Mouse (Mus musculus) retina, adult 2 months (tissue): ENCODE measurements at regions not wholly inside any gene's neighbourhood (a gene's known extent, or its start where the extent isn't known, plus 50 kb on each side); places are given as distances from the start of the nearest gene placed in this dataset.
A peak's percentile ranks its signal among the peaks of the same experiment; 100 is the strongest.
"Not testable (repeated sequence)": the region's sequence is repeated elsewhere in the genome, so short reads cannot be mapped to it uniquely, and the experiment has no call there.

ENCODE experiments used
- DNase-seq: peaks from one replicate; pipeline ENCODE4 v3.0.0-alpha.2; 2012; ENCODE audit warnings: low read depth, low spot score

- not testable (repeated sequence) for DNase-seq
Measured at GRCm38 (mm10) chr5:104576991-104577390, 68.8 kb downstream of the BC005561 start.

DNA sequence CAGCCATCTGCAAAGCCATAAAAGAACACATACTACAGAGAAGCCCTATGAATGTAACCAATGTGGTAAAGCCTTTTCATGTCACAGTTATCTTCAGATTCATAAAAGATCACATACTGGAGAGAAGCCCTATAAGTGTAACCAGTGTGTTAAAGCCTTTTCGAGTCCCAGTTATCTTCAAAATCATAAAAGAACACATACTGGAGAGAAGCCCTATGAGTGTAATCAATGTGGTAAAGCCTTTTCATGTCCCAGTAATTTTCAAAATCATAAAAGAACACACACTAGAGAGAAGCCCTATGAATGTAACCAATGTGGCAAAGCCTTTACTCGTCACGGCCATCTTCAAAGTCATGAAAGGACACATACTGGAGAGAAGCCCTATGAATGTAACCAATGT lies 74.2 kb downstream of the BC005561 start:
- peak; percentile 16 for DNase-seq

DNA sequence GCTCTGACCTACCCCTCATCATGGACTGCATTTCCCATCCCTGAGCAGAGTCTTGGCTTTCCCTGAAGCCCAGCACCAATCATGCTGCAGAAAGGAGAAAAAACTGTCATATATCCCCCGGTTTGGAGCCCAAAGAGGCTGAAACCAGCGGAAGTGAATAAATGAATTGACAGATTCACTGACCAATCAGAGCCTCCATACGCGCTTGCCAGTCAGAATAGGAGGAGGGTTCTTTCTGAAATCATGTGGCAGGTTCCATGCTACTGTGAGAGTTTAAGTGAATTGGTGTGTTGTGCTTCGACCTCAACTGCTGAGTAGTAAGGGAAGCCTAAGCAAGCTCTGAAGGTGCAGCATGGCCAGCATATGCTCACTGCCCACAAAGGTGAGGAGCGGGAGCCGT lies 101.0 kb downstream of the BC005561 start:
- no peak for DNase-seq
